Mouse (Mus musculus): ENCODE data around the gene Gm45716. TPM values are rescaled to one million over a fixed set of nuclear protein-coding genes. Genes with fewer than 3 reads are reported as not detected.

Gene Gm45716
- polyA plus RNA-seq, 1 experiment: 2.5 TPM

DNA sequence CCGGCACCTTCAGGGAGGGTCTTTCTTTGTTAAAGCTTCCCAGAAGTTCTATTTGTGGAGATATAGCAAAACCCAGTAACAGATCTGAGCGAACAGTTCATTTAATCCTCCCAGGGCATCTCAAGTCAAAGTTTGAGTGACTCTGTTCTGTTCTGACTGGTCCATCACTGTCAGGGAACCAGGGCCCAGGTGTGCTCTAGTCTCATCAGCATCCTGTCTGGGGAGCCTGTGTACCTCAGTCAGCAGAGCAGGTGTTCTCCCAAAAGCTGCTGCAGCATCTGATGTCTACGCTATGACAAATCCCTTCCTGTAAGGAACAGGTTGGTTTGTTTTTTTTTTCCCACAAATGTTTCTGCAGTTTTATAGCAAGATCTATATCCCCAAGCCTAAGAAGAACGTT lies 59.2 kb downstream of the Gm45716 start:
- Histone ChIP-seq H3K4me3 (ENCODE audit: insufficient read depth, low read length) (no peak overlapping the region), H3K27ac (ENCODE audit: insufficient read depth, low read depth, low read length) (no peak overlapping the region), H3K4me1 (ENCODE audit: control insufficient read depth, insufficient read depth, low read length) (peaks cover 45% of the 10 kb centered on the region)
- TF ChIP-seq POLR2A (IDR thresholded peaks at IDR 0.05; ENCODE audit: borderline replicate concordance, low read depth, low read length) (no peak), CTCF (IDR thresholded peaks at IDR 0.05; ENCODE audit: low read depth, low read length) (no peak)

DNA sequence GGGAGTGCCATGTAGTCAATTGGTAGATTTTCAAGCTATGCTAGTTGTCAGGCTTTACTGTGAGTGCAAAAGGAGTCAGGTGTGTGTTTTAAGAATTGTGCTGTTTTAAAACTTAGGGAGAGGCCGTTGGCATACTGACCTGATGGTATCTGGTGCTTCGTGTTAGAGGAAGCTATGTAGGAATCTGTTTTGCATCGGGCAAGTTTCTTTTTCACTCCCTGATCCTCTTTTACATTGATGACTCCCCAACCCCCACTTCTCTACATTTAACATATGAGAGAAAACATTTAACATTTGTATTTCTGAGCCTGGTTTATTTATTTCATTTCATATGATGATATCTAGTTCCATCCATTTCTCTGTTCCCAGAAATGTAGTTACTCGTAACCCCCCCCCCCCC lies 60.3 kb downstream of the Gm45716 start:
- Histone ChIP-seq H3K4me3 (ENCODE audit: insufficient read depth, low read length) (no peak overlapping the region), H3K27ac (ENCODE audit: insufficient read depth, low read depth, low read length) (no peak overlapping the region), H3K4me1 (ENCODE audit: control insufficient read depth, insufficient read depth, low read length) (peaks cover 34% of the 10 kb centered on the region)
- TF ChIP-seq CTCF (IDR thresholded peaks at IDR 0.05; ENCODE audit: low read depth, low read length) (no peak), POLR2A (IDR thresholded peaks at IDR 0.05; ENCODE audit: borderline replicate concordance, low read depth, low read length) (no peak)

DNA sequence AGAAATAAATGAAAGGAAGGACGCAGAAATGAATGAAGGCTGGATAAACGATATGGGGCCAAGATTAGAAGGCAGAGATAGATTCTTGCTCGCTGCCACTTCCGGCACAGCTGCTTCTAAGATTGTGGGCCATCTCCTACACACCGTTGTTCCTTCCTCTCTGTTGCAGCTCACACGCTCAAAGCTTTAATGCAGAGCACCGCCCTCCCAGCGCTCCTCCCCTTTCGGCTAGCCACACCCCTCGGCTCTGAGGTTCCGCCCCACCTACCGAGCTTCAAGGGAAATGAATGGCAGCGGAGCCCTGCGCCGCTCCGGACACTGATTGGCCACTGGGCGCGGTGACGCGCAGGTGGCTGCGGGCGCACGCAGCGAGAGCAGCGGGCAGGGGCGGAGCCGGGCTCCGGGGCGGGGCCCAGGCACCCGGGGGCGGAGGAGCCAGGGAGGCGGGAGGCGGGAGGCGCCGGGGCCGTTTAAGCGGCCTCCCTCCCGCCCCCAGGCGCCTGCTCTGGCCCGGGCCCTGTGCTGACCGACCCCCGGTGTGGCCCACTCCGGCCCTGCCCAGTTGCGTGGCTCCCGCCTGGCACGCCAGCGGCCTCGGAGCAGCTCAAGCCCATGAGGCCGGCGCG lies 61.7 kb downstream of the Gm45716 start, which contains the start of gene Mmd:
Gene Mmd (plus strand): TSS at position 432 of the 626 bp plus-strand sequence.
- no peak for TF ChIP-seq POLR2A (IDR thresholded peaks at IDR 0.05; ENCODE audit: borderline replicate concordance, low read depth, low read length)
- no peak for TF ChIP-seq CTCF (IDR thresholded peaks at IDR 0.05; ENCODE audit: low read depth, low read length)
- Histone ChIP-seq H3K4me3 (ENCODE audit: insufficient read depth, low read length) (peak within 1 kb of the TSS; percentile 69), H3K4me1 (ENCODE audit: control insufficient read depth, insufficient read depth, low read length) (peaks cover 32% of the 10 kb centered on the region), H3K27ac (ENCODE audit: insufficient read depth, low read depth, low read length) (peak within 1 kb of the TSS; percentile 47)

DNA sequence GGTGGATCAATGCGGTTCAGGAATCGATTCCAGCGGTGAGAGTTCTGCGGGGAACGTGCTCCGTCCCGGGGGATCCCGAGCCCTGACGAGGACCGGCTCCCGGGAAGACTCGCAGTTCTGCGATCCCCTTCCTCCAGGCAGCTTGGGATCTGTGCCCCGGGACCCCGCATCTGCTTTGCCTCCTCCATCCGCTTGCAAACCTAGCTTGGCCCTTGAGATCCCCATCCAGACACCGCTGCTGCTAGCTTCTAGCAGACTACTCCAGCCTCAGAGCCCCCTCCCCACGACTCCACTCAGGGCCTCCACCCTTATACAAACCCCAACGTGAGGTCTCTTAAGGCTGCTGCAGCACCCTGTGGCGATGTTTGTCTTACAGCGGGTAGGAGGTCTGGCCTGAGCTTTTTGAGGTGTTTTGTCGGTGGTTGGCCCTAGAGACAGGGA lies 62.2 kb downstream of the Gm45716 start:
- peaks cover 31% of the 10 kb centered on the region for H3K4me1 ChIP-seq (ENCODE audit: control insufficient read depth, insufficient read depth, low read length)
- peak overlapping the region; percentile 45 for H3K27ac ChIP-seq (ENCODE audit: insufficient read depth, low read depth, low read length)
- no peak for TF ChIP-seq CTCF (IDR thresholded peaks at IDR 0.05; ENCODE audit: low read depth, low read length)
- no peak for TF ChIP-seq POLR2A (IDR thresholded peaks at IDR 0.05; ENCODE audit: borderline replicate concordance, low read depth, low read length)
- peak overlapping the region; percentile 69 for H3K4me3 ChIP-seq (ENCODE audit: insufficient read depth, low read length)

DNA sequence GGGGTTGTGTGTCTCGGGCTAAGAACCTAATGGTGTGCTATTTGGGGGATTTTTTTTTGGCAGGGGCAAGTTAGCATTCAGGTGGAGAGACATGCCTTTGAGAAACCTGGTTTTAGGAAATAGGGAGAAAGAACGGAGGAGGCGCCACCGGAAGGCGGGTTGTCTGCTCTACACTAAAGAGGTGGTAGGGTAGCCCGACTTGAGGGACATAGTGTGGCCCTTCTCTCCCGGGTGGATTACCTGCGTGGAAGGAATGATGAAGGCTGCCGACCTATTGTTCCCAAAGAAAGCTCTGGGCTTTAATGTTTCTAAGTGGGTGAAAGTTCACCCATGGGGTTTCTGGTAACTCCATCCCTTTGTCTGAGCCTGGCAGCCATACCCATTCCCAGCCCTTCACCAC lies 62.7 kb downstream of the Gm45716 start:
- Histone ChIP-seq H3K27ac (ENCODE audit: insufficient read depth, low read depth, low read length) (no peak overlapping the region), H3K4me1 (ENCODE audit: control insufficient read depth, insufficient read depth, low read length) (peaks cover 27% of the 10 kb centered on the region), H3K4me3 (ENCODE audit: insufficient read depth, low read length) (peak overlapping the region; percentile 69)
- TF ChIP-seq CTCF (IDR thresholded peaks at IDR 0.05; ENCODE audit: low read depth, low read length): no peak
- no peak for TF ChIP-seq POLR2A (IDR thresholded peaks at IDR 0.05; ENCODE audit: borderline replicate concordance, low read depth, low read length)

DNA sequence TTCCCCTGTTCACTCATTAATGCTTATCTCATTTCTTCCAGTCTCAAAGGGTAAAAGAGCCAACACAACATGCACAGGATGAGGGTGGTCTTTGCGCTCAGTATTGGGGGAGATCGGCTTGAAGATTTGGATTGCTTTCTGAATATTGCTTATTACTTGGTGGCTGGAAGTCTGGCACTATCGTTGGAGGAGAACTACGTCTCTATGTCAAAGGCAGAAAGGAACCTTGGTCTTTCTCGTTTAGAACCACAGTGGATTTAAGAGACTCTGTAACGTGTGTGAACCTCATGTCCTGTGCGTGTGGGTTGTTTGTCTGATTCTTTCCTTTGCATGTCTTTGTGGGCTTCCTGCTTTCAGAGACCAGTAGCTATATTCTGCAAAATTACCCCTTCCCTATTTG lies 63.2 kb downstream of the Gm45716 start:
- peak overlapping the region; percentile 69 for H3K4me3 ChIP-seq (ENCODE audit: insufficient read depth, low read length)
- no peak overlapping the region for H3K27ac ChIP-seq (ENCODE audit: insufficient read depth, low read depth, low read length)
- TF ChIP-seq POLR2A (IDR thresholded peaks at IDR 0.05; ENCODE audit: borderline replicate concordance, low read depth, low read length) (no peak), CTCF (IDR thresholded peaks at IDR 0.05; ENCODE audit: low read depth, low read length) (no peak)
- H3K4me1 ChIP-seq (ENCODE audit: control insufficient read depth, insufficient read depth, low read length): peaks cover 22% of the 10 kb centered on the region

DNA sequence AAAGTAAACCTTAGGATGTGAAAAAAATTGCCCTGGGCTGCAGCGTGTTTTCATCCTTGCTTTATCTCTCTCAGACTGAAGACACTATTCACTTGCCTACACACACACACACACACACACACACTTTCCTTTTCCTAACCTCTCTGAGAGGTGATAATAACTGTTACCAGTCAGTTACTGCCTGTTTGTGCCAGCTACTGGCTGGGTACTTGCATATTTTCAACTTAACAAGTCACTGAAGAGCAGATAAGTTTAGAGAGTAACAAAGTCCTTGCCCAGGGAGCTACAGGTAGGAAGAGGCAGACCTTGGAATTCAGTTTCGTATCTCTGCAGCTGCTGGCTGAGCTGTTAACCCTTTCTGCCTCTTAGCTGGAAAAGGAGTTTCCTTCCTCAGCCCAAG lies 64.4 kb downstream of the Gm45716 start:
- Histone ChIP-seq H3K4me1 (ENCODE audit: control insufficient read depth, insufficient read depth, low read length) (peaks cover 16% of the 10 kb centered on the region), H3K27ac (ENCODE audit: insufficient read depth, low read depth, low read length) (no peak overlapping the region), H3K4me3 (ENCODE audit: insufficient read depth, low read length) (no peak overlapping the region)
- TF ChIP-seq CTCF (IDR thresholded peaks at IDR 0.05; ENCODE audit: low read depth, low read length) (no peak), POLR2A (IDR thresholded peaks at IDR 0.05; ENCODE audit: borderline replicate concordance, low read depth, low read length) (no peak)

DNA sequence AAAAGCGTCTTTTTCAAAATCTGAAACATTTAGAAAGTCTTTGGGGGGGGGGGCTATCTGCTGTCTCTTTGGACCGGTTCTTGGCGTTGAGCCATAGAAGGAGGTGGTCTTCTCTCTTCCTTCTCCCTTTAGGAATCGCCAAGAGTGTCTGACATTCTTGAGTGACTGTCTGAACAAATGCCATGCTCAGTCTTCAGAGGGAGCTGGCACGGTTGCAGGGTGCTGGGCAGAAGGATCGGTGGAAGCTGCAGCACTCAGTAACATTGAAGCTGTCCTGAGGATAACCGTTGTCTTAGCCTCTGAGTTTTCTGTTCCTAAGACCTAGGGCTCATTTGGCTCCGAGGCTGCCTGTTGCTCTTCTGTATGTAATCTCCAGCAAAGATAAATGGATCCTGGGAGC lies 64.9 kb downstream of the Gm45716 start:
- Histone ChIP-seq H3K27ac (ENCODE audit: insufficient read depth, low read depth, low read length) (no peak overlapping the region), H3K4me1 (ENCODE audit: control insufficient read depth, insufficient read depth, low read length) (peaks cover 16% of the 10 kb centered on the region), H3K4me3 (ENCODE audit: insufficient read depth, low read length) (no peak overlapping the region)
- TF ChIP-seq CTCF (IDR thresholded peaks at IDR 0.05; ENCODE audit: low read depth, low read length) (no peak), POLR2A (IDR thresholded peaks at IDR 0.05; ENCODE audit: borderline replicate concordance, low read depth, low read length) (no peak)

DNA sequence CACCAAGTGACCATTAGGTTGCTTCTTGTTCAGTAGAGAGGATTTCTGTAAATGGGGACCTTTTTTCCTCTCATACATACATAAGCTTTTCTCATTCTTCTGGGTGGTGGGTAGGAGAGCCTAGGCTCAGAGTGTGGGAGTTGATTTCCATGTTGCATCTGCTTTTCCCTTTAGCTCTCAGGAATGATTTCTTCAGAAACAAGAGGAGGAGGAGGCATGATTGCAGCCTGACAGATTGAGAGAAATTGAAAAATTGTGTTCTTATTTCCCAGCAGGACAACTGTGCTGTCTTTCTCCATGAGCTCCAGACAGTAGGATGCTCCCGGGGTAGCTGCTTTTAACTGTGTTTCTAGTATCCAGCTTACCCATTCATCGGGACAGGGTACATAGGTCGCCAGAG lies 67.1 kb downstream of the Gm45716 start:
- H3K4me1 ChIP-seq (ENCODE audit: control insufficient read depth, insufficient read depth, low read length): peaks cover 4% of the 10 kb centered on the region
- H3K4me3 ChIP-seq (ENCODE audit: insufficient read depth, low read length): no peak overlapping the region
- TF ChIP-seq CTCF (IDR thresholded peaks at IDR 0.05; ENCODE audit: low read depth, low read length): no peak
- TF ChIP-seq POLR2A (IDR thresholded peaks at IDR 0.05; ENCODE audit: borderline replicate concordance, low read depth, low read length): no peak
- no peak overlapping the region for H3K27ac ChIP-seq (ENCODE audit: insufficient read depth, low read depth, low read length)

DNA sequence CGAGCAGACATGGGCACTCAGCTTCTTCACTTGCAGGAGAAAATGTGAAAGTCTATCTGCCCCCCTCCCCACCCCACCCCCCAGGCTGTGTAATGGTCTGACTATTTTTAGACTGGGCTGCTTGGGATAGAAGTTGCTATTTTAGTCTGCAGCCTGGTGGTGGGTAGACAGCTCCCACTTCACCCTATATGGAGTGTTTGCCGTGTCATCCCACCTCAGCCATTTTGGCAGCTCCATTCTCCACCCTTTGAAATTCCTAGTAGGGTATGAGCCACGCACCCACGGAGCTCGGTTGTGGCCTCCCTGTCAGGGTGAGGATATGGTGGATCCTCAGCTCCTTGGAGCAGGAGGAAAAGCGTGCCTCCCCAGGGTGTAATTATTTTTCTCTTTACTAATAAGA lies 68.2 kb downstream of the Gm45716 start:
- Histone ChIP-seq H3K27ac (ENCODE audit: insufficient read depth, low read depth, low read length) (no peak overlapping the region), H3K4me1 (ENCODE audit: control insufficient read depth, insufficient read depth, low read length) (peaks cover 3% of the 10 kb centered on the region), H3K4me3 (ENCODE audit: insufficient read depth, low read length) (no peak overlapping the region)
- TF ChIP-seq POLR2A (IDR thresholded peaks at IDR 0.05; ENCODE audit: borderline replicate concordance, low read depth, low read length) (no peak), CTCF (IDR thresholded peaks at IDR 0.05; ENCODE audit: low read depth, low read length) (no peak)

Data from bone marrow macrophage, adult 2 months (primary cell).